Mouse (Mus musculus) right cerebral cortex, postnatal 25 days (tissue): ENCODE measurements around the gene Slc36a4.
A peak's percentile ranks its signal among the peaks of the same experiment; 100 is the strongest.

Experiments
- DNase-seq: peaks from one replicate; pipeline ENCODE4 v3.0.0; 2022

Gene Slc36a4

DNA sequence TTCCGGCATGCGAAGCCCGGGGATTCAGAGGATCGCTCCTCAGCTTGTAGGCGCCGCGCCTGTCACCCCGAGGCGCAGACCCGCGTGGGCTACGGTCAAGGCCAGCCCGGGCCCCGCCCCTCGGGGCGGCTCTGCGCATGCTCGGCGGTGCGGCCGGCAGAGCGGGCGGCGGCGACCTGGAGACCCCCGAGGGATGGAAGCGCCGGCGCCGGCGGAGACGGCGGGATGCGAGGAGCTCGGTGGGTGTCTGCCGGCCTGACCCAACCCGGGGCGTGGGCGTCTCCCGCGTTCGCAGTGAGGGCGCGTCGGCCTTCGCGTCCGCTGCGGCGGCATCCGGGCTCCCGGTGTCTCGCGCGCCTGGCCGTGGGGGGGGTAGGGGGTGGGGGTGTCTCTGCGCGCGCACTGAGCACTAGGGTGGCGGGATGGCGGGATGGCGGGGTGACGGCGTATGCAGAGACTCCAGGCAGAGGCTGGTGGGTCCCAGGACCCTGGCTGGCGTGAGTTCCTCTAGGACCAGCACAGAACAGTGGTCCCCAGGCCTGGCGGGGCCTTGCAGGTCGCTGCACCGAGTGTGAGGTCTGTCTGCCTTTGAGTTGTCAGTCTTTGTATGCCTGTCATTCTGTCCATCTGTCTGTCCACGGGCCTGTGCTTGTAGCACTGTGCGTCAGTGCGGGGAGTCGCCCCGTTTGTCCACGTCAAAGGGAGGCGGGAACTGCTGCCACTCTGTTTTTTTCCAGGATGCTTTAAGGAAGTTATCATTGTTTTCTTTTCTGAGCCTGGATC is at the start of gene Slc36a4:
Slc36a4 (plus strand) TSS at position 140 of the 783 bp plus-strand sequence.
- peak; percentile 78 for DNase-seq

DNA sequence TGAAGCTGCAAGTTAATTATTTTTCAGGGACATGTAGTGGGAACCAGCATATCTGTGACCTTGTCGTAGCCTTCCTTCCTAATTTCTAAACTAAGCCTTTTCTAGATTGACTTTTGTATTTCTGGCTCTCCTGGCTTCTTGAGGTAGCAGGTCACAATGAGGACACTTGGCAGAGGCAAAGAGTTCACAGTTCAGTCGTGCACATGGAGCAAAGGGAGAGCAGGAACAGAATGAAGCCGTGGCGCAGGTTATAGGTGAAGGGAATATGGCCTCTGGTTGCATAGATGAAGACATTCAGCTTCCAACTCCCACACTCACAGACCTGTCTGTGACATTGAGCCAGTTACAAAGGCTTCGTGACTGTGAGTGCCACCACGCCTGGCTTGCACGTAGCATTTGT is 44.9 kb upstream of the Slc36a4 start:
- DNase-seq, result no peak

DNA sequence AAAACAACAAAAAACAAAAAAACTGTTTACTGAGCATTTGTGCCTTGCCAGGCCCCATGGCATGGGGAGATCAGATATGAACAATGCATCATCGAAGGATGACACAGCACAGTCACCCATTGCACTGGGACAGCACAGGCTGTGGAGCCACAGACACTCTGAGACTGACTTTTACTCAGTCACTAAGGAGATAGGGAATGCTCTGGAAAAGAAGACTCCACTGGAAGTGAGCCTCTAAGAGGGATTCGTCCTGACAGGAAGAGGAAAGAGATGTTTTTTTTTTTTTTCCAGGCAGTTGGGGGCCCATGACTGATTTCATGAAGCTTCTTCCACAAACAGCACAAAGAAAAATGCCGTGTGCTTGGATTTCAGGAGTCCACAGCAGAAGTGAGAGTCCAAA is 40.1 kb upstream of the Slc36a4 start:
- no peak for DNase-seq

DNA sequence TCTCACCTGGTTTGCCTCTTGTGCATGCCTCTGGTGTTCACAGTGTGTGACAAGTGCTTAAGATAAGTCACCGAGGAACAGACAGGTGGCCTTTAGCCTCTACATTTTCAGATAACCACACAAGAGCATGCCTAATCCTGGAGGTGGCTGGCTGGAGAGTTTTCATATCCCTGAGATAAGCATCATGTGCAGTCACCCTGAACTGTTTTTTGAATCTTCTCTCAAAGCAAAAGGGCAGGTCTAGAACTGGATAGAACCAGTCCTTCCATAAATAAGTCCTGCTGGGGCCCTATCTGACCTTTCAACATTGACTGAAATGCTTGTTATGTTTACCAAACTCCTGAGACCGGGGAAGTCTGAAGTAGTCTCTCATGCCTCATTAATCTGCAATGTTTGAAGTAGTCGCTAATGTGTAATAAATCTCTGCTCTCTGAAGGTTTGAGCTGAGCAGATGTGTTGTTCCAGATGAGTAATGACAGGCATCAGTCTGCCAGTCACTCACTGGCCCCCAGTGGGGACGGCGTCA is 39.5 kb upstream of the Slc36a4 start:
- no peak for DNase-seq

DNA sequence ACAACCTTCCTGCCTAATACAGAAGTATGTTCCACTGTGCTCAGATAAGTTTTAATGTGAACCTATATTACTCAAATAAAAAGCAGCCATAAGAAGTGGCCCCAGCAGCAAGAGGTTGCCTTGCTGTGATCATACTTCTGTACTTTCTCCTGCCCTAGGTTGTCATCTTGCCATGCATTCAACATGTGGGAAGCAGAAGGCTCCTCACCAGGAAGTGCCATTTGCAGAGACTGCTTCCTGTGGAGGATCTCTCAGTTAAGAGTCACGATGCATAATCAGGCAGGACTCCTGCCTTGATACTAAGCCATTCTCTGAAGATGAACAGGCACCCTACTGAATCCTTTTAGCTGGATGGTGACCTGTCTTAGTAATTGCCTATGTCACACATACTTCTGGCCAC is 37.3 kb upstream of the Slc36a4 start:
- DNase-seq, result no peak

DNA sequence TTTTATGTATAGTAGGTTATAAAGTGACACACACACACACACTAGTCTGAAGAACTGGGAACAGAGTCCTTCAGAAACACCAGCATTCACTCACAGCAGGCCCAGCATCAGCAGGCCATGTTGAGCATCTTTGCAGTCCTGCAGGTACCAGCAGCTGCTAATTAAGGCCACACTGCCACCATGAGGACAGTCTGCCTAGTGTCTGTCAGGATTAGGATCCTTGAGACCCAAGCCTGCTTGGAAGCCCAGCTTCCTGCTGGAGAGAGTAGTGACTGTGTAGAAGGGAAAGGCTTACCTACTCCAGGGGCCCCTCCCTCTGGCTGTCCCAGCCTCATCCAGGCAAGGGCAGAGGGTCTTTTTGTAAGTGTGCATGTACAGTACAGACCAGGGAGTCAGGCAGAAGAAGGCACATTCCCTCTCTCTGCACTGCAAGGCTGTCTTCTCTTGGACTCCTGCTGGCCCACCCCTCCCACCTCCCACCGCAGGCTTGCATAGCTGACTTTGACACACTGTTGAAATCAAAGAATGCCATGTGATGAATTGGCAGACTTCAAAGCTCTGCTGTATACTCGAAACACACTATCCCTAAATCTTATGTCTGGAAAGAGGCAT is 27.6 kb upstream of the Slc36a4 start:
- peak; percentile 68 for DNase-seq

DNA sequence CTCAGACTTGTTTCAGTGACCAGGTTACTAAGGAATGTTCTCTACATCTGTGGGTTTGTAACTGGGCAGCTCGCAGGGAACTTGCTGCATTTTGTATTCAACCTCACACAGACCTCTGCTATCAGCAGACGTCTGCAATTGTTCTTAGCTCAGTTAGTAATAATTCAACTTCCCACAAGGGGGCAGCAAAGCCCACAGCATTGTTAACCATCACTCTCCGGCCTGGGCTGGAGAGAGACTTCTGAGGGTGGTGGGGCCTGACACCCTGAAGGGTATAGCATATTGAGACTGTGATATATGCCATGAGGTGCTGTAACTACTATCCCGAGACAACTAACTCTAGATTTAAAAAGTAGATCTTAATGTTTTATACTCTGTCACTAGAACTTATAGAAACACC is 24.3 kb upstream of the Slc36a4 start:
- peak; percentile 59 for DNase-seq

DNA sequence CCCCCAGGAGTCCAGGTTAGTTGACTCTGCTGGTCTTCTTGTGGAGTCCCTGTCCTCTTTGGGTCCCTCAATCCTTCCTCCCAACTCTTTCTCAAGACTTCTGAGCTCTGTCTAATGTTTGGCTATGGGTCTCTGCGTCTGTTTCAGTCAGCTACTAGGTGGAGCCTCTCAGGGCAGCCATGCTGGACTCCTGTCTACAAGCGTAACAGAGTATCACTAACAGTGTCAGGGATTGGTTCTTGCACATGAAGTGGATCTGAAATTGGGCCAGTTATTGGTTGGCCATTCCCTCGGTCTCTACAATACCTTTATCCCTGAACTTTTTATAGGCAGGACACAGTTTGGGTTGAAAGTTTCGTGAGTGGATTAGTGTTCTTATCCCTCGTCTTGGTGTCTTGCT is 22.2 kb upstream of the Slc36a4 start:
- DNase-seq, result no peak

DNA sequence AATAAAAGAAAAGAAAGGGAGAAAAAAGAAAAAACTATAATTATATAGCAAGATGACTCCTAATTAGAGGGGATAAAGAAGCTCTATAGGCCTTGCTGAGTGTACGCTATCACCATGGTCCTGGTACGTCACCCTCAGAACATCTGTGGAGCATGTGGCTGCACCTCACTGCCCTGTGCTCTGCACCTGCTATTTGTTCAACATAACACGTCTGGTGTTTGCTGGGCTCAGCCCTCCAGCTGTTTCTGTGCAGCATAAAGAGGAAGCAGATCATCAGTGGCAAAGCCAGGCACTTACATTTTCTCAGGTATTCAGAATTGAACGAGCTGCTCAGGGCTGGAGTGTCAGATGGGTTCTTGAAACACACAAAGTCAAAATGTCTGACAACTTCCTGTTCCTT is 15.7 kb upstream of the Slc36a4 start:
- no peak for DNase-seq

DNA sequence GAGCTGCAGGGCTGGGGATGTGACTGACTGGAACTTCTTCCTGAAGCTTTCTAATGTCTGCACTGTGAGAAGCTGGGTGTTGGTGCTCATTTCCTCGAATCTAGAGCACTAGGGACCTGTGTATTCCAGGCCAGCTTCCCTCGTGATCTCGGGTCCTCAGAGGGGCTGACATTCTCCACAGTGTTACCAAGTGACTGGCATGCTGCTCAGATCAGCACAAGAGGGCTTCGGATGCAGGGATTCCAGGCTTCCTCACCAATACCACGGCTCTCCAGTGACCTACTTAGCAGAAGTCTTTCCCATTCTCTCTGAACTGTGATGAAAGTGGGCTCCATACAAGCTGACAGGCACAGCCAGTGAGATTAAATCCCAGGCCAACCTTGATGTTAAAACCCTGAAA is 14.5 kb upstream of the Slc36a4 start:
- no peak for DNase-seq

DNA sequence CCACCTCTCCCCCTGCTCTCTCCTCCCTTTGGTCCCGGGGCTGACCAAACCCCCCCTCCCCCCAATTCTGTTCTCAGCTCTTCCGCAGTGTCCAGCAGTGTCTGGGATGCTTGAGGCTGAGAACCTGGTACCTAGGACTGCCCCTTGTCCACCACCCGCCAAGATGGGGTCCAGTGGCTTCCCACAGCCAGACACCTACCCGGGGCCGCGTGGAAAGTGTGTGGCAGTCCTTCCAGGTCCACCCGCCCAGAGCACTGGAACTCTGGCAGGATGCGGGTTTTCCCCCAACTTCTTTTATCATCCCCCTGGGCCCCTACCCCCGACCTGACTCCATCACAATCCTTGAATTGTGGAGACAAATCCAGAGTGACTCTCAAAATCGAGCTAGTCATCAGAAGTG is 3.8 kb upstream of the Slc36a4 start:
- no peak for DNase-seq

DNA sequence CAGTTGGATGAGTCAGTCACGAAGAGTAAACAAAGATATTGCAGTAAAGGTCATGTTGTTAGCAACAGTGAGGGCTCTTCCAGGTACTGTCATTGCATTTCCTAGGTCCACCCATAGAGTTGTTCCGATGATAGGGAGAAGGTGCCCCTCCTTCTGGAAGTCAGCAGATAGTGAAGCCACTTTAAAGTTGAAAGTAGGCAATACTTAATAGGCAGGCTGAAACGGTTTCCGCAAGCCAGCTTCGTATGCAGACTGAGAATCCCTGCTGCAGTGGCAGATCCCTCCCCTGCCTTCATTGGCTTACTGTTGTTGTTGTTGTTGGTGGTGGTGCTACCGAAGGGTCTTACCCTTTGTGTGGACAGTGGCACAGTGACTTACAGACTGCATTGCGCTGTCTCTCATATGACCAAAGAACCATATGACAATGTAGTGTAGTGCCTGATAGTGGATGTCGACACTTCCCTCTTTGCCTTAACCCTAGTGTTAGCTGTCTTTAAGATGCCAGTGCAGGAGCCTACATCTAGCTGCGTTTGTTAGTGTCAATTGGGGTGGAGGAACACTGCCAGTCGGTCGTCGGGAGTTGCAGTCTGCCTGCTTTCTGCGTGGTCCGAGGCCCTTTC is 449 bp upstream of the Slc36a4 start:
- no peak for DNase-seq

DNA sequence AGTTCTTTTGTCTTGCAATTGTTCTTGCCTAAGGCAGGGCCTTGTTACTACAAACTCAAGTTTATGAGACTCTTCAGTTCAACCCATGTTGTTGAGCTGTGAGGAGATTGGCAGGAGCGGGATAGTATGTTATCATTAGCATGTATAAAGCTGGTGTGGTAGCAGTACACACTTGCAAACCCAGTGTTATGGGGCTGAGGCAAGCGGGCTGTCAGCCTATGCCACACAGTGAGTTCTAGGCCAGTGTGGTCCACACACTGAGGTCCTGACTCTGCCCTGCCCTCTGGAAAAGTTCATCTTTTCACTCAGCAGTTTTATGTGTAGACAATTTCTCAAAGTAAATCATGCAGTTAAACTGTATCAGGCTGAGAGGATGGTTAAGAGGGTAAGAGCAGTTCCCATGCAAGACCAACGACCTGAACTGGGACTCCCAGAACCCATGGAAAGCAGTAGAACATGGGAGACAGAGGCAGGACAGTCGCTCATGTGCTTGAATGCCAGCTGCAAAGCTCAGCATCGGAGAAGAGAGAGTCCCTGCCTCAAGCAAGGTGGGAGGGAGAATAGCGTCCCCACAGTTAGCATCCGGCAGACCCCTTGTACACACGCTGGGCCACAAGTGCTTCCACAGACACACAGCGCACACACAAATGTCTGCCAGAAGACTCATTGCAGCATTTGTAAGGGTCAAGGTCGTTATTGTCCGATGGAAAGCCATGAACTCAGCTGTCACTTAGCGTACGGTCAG is 1.5 kb downstream of the Slc36a4 start:
- DNase-seq, result no peak

DNA sequence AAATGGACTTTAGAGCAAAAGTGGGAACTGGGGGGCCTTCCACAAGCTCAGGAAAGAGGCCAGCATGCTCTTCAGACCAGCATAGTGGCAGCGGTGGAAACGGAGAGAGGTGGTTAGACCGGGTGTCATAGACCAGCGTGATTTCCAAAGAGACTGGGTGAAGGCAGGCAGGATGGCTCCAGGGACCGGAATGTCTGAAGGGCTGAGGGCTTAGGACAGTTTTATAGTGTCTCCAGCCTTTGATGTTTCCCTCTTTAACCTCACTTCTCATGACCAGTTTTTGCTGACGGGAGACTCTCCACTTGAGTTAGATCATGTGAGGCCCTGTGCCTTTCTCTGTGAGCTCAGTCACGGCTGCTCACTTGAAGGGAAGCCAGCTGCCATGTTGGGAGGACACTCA is 2.1 kb downstream of the Slc36a4 start:
- no peak for DNase-seq

DNA sequence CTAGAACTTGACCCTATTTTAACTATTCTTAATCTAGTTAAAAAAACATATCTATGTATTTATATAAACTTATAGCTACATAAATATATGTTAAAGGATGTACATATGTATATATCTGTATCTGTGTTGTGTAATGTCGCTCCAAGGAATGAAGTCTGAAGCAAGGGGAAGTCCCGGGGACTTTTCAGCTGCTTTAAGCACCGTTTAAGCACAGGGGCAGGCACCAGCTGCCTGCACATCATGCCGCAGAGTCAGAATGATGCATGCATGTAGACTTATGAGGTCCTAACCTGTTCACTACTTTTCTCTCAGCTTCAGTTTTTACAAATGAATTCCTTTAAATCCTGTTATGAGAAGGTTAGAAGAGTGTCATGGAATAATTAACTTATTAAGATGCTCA is 5.3 kb downstream of the Slc36a4 start:
- DNase-seq, result no peak

DNA sequence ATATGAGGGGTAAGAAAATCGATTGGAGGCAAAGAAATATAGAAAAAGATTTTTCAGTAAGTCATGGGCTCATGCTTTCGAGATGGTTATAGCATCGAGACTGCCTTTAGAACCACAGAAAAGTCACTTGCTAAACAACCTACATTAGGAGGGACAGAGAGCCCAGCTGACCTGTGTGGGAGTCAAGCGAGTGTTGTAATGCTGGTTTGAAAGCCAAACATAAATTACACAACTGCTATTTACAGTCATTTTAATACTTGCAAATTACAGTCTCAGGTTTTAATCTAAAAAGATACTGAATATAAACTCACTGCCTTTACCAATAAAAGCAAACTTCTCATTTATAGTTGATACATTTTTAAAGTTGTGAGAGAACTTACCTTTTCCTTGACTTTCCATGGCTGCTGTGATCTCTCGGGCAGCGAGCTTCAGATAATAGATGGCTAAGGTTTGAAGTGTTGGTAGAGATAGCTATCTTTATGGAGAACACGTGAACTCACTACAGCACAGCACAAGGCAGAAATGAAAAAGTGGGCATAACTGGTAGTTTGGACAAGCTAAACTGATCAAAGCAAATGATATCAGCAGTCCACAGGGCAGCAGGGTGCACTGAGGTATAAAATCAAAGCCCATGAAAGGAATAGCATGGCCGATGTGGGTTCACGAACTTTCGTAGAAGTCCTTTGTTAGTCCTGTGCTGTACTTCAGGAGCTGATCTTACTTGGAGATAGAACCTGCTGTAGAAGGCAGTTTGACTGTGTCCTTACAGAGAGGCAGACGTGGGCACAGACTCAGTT is 5.9 kb downstream of the Slc36a4 start:
- no peak for DNase-seq

DNA sequence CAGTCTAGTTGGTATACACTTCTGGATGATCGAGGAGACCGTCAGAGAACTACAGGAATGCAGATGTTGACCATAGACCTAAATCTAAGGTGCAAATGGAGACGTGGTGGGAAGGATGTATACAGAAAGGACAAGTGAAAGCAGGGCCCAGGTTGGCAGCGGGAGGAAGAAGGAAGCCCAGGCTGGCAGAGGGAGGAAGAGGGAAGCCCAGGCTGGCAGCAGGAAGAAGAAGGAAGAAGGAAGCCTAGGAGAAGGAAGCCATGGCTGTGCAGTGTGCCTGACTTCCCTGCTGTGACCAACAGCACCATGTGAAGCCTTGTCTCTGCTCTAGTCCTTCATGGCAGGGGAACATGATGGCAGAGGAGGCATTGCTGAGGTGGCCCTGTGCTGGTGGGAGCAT is 7.8 kb downstream of the Slc36a4 start:
- no peak for DNase-seq

DNA sequence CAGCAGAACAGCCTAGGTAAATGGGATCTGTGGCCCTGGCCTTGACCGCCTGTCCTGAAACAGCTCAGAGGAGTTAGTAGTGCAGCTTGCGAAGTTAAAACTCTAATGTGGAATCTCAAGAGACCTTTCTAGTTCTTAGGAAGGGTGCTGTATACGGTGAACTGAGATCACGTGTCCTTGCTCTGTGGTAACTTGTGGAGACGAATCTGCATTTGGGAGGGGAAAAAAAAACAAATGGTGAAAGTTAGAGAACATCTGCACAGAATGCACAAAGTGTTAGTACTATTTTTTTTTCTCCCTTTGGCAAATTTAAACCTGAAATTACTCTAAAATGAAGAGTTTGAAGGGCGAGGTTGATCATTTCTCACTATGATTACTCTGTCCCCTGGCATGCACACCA is 8.8 kb downstream of the Slc36a4 start:
- no peak for DNase-seq

DNA sequence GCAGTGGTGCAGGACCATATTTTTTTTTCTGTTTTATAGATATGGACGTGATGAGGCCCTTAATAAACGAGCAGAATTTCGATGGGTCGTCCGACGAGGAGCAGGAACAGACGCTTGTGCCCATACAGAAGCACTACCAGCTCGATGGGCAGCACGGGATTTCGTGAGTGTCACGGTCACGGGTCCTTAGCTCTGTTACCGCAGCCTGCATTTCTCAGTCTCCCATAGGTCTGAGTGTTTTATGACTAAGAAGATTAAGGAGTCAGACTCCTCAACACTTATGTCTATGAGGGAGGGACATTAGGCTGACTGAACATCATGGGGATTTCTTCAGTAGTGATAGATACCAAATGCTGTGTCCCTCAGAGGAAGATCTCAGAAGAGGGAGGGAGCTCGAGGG is 10.1 kb downstream of the Slc36a4 start:
- DNase-seq, result no peak

DNA sequence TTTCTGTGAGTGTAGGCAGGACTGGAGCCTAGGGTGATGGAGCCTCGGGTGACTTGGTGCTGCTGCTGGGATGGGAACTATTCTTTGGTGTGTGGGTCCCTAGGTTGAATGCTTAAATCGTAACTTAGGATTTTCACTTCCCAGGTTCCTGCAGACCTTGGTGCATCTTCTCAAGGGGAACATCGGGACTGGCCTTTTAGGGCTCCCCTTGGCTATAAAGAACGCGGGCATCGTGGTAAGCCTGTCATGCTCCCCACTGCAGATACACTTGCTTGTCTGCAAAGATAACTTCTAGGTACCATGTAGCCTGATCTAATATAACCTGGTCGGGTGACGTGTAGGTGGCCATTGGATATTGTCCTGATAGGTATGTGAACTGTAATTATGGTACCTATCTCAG is 11.0 kb downstream of the Slc36a4 start:
- DNase-seq, result no peak

DNA sequence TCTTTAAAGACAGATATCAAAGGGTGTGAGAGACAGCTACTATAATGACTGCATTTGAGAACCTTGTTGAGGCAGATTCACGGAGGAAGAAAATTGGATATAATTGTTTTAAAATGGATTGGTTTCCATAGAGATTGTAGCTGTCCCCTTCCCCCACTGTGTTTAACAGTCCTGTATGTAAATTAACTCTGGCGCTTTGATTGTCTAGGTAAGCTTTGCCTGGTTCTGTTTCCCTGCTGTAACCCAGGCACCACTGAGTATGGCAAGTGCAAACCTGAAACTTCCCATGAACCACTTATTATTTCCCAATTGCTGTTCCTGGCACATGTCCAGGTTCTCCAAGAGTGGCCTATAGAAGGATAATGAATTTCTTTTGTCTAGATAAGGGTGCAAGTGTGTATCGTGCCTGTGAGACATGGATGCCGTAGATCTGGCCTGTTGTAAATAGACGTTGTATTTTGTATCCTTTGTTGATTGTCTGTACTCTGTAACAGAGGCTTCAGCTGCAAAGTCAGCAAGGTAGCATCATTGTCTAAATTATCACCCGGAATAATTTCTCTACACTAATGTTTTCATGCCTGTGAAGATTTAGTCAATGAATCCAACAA is 11.8 kb downstream of the Slc36a4 start:
- no peak for DNase-seq

DNA sequence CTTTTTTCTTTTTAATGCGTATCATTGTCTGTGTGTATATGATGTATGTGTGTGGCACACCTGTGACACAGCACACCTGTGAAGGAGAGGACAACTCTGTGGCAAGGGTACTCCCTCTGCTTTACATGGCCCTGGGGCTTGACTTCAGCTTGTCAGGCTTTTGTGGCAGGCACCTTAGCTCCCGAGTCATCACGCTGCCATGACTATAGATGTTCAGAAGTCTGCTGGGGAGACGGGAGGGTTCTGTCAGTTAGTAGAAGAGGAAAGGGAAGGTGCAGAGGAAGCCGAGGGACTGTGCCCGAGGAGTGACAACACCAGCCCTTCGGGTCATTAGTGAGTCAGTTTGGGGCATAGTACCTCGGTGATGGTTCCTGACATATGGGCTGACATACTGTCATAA is 13.0 kb downstream of the Slc36a4 start:
- DNase-seq, result no peak
